Mouse (Mus musculus): Measurements from ENCODE around the gene Mier2.

The Mier2 gene

DNA sequence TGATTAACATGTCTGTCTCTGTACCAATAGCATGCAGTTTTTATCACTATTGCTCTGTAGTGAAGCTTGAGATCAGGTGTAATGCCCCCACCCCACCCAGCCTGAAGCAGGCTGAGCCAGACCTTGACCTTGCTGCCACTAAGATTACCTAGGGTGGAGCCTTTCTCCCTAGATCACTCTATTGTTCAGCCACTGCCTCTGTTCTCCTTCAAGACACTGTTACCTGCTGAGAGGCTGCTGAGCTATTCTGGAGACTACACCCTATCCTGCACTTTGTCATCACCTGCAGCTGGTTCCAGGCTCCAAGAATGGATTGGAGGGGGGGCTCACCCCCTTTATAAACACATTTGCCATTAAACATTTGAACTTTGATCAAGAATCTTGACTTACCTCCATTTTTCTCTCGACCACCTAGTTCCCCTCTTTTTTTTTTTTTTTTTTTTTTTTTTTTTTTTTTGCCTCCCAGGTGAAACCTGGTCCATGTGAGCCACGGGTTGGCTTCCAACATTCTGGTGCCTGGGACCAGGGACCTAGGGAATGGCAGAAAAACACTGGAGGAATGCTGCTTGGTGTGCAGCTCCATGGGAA lies 58.2 kb downstream of the Mier2 start:
- no peak for DNase-seq (ENCODE audit: low spot score in 2 of 2)

DNA sequence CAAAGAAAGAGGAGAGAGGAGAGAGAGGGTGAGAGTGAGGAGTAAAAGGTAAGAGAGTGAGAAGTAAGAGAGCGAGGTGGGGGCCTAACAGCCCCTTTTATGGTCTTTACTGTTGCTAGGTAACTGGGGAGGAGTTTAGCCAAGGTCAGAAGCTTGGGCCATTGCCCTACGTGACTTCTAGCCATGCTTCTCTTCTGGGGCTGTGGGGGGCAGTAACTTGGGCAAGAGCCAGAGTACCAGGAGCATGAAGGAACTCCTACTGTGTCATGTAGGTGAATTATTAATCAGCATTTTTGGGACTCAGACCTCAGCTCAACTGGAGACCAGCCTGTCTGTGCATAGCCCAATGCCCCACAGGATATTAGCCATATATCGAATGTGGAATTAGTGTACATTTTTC lies 59.1 kb downstream of the Mier2 start:
- DNase-seq (ENCODE audit: low spot score in 2 of 2): no peak

All from right cerebral cortex, adult 2 months (tissue).